Mouse (Mus musculus): ENCODE results near the gene Clrn2. TPM values are rescaled to one million over a fixed set of nuclear protein-coding genes. Genes with fewer than 3 reads are reported as not detected.

Gene Clrn2
- polyA plus RNA-seq, 1 experiment = not detected

DNA sequence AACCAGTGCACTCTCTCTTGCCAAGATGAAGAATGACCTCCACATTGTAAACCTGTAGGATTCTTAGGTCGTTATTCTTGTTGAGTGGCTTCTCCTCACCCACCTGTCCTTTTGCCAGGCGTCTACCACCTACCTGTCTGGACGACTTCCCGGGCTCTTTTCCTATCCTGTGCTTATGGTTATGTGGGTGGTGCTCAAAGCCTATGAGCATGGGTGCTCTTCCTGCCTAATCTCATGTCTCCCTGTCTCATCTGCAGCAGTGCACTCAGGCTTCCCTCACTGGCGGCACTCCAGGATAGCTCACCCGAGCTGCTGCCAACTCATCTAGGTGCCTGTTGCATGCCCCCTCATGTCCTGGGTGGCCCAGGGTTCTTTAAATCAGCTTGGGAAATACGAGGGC, 24.1 kb downstream of the Clrn2 start:
- no peaks in the 10 kb centered on the region for H3K27me3 ChIP-seq (ENCODE audit: control insufficient read depth, insufficient read depth, low read length)
- H3K4me1 ChIP-seq (ENCODE audit: control insufficient read depth, insufficient read depth, insufficient read length, low read length) = peaks cover 8% of the 10 kb centered on the region; the same call in 1 of the 2 replicates
- no peak for TF ChIP-seq CTCF (IDR thresholded peaks at IDR 0.05; ENCODE audit: extremely low read depth, insufficient read length, insufficient replicate concordance, low read depth, low read length)
- no peak for TF ChIP-seq POLR2A (IDR thresholded peaks at IDR 0.05; ENCODE audit: low read depth, low read length)
- no peak overlapping the region for H3K27ac ChIP-seq (ENCODE audit: insufficient read depth, low read depth, low read length)
- WGBS = 75% methylated on average over 7 of the region's 7 CpGs
- no peak overlapping the region for H3K4me3 ChIP-seq (ENCODE audit: low read depth, low read length)
- H3K36me3 ChIP-seq (ENCODE audit: control insufficient read depth, insufficient read depth, low read length) = no peaks in the 10 kb centered on the region

GRCm38 (mm10) chr5:45480066-45480465, 26.5 kb downstream of the Clrn2 start:
- H3K4me3 ChIP-seq (ENCODE audit: low read depth, low read length) = no peak overlapping the region
- H3K36me3 ChIP-seq (ENCODE audit: control insufficient read depth, insufficient read depth, low read length) = no peaks in the 10 kb centered on the region
- TF ChIP-seq POLR2A (IDR thresholded peaks at IDR 0.05; ENCODE audit: low read depth, low read length) = no peak
- H3K27ac ChIP-seq (ENCODE audit: insufficient read depth, low read depth, low read length) = no peak overlapping the region
- H3K27me3 ChIP-seq (ENCODE audit: control insufficient read depth, insufficient read depth, low read length) = no peaks in the 10 kb centered on the region
- H3K4me1 ChIP-seq (ENCODE audit: control insufficient read depth, insufficient read depth, insufficient read length, low read length) = peaks cover 13% of the 10 kb centered on the region; the same call in 1 of the 2 replicates
- WGBS = 93% methylated on average over 1 of the region's 1 CpGs

DNA sequence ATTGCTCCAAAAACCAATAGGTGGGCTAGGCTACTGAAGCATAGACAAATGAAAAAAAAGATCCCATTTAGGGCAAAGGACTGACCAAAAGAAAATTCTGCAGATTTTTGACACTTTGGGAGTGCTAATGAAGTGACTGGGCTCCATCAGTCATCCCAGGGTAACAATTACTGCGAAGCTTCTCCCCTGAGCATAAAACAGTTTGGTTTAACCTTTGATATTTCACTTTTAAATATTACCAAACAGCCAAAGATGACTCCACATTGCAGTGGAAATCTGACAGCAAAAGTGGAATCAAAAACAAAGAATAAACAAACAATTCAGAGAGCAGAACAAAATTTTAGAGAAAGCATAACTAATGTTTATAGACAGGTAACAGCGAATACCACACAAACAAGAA, 27.6 kb downstream of the Clrn2 start:
- 82% methylated on average over 2 of the region's 2 CpGs for WGBS
- Histone ChIP-seq H3K4me1 (ENCODE audit: control insufficient read depth, insufficient read depth, insufficient read length, low read length) (peaks cover 13% of the 10 kb centered on the region; the same call in 1 of the 2 replicates), H3K27me3 (ENCODE audit: control insufficient read depth, insufficient read depth, low read length) (no peaks in the 10 kb centered on the region), H3K4me3 (ENCODE audit: low read depth, low read length) (no peak overlapping the region), H3K27ac (ENCODE audit: insufficient read depth, low read depth, low read length) (no peak overlapping the region), H3K36me3 (ENCODE audit: control insufficient read depth, insufficient read depth, low read length) (no peaks in the 10 kb centered on the region)
- TF ChIP-seq CTCF (IDR thresholded peaks at IDR 0.05; ENCODE audit: extremely low read depth, insufficient read length, insufficient replicate concordance, low read depth, low read length) (no peak), POLR2A (IDR thresholded peaks at IDR 0.05; ENCODE audit: low read depth, low read length) (no peak)

DNA sequence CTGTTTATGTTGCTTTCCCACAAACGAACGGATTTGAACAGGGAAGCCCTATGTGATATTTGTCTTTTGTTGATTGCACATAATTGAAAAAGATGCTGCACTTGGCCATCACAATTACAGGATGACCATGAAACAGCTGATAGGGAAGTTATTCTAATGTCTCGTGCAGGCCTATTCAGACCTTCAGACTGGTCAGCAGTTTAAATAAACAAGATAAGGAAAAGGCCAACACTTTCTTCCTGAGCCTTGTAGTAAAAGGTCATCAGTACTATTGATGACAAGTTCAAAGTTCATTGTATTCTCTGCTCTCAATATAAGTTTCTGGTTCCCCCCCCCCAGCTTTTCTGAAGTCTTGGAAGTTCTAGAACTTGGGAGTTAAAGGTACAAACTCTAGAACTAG, 29.1 kb downstream of the Clrn2 start:
- Histone ChIP-seq H3K4me1 (ENCODE audit: control insufficient read depth, insufficient read depth, insufficient read length, low read length) (peaks cover 13% of the 10 kb centered on the region; the same call in 1 of the 2 replicates), H3K4me3 (ENCODE audit: low read depth, low read length) (no peak overlapping the region), H3K27ac (ENCODE audit: insufficient read depth, low read depth, low read length) (peak overlapping the region; percentile 61), H3K36me3 (ENCODE audit: control insufficient read depth, insufficient read depth, low read length) (no peaks in the 10 kb centered on the region), H3K27me3 (ENCODE audit: control insufficient read depth, insufficient read depth, low read length) (no peaks in the 10 kb centered on the region)
- 63% methylated on average over 3 of the region's 3 CpGs for WGBS
- TF ChIP-seq CTCF (IDR thresholded peaks at IDR 0.05; ENCODE audit: extremely low read depth, insufficient read length, insufficient replicate concordance, low read depth, low read length) = no peak
- no peak for TF ChIP-seq POLR2A (IDR thresholded peaks at IDR 0.05; ENCODE audit: low read depth, low read length)

GRCm38 (mm10) chr5:45483654-45484053, 30.1 kb downstream of the Clrn2 start:
- 50% methylated on average over 1 of the region's 1 CpGs for WGBS
- no peaks in the 10 kb centered on the region for H3K27me3 ChIP-seq (ENCODE audit: control insufficient read depth, insufficient read depth, low read length)
- H3K4me1 ChIP-seq (ENCODE audit: control insufficient read depth, insufficient read depth, insufficient read length, low read length) = peaks cover 10% of the 10 kb centered on the region; the same call in 1 of the 2 replicates
- no peaks in the 10 kb centered on the region for H3K36me3 ChIP-seq (ENCODE audit: control insufficient read depth, insufficient read depth, low read length)
- H3K27ac ChIP-seq (ENCODE audit: insufficient read depth, low read depth, low read length) = peak overlapping the region; percentile 61; the same call in 1 of the 2 replicates
- no peak overlapping the region for H3K4me3 ChIP-seq (ENCODE audit: low read depth, low read length)
- TF ChIP-seq POLR2A (IDR thresholded peaks at IDR 0.05; ENCODE audit: low read depth, low read length) (no peak), CTCF (IDR thresholded peaks at IDR 0.05; ENCODE audit: extremely low read depth, insufficient read length, insufficient replicate concordance, low read depth, low read length) (no peak)

DNA sequence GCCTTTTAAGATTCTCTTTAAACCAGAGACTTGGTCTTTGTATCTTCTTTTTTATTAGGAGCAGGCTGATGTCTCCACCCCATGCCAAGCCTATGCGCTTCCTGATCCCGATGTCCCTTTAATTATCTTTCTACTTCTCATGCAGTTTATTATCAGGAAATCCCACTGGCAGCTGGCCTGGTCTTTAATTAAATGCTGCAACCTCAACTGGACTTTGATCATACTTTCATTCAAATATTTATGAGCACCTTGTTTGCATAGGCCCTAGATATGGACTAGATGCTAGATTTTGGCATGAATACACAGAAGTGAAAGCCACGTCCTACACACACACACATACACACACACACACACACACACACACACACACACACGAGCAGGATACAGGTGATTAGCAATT, 38.2 kb downstream of the Clrn2 start:
- H3K27me3 ChIP-seq (ENCODE audit: control insufficient read depth, insufficient read depth, low read length) = no peaks in the 10 kb centered on the region

GRCm38 (mm10) chr5:45493191-45494092, 39.9 kb downstream of the Clrn2 start, which contains the start of gene Lap3:
TSS of gene Lap3 (plus strand) at chr5:45493374.
- H3K36me3 ChIP-seq (ENCODE audit: control insufficient read depth, insufficient read depth, low read length) = peaks cover 31% of the 10 kb centered on the region
- peak within 1 kb of the TSS; percentile 87 for H3K27ac ChIP-seq (ENCODE audit: insufficient read depth, low read depth, low read length)
- under 1% methylated on average over 78 of the region's 78 CpGs for WGBS
- no peaks in the 10 kb centered on the region for H3K27me3 ChIP-seq (ENCODE audit: control insufficient read depth, insufficient read depth, low read length)
- peaks cover 19% of the 10 kb centered on the region for H3K4me1 ChIP-seq (ENCODE audit: control insufficient read depth, insufficient read depth, insufficient read length, low read length)
- peak within 1 kb of the TSS; percentile 98 for H3K4me3 ChIP-seq (ENCODE audit: low read depth, low read length)
- TF ChIP-seq CTCF (IDR thresholded peaks at IDR 0.05; ENCODE audit: extremely low read depth, insufficient read length, insufficient replicate concordance, low read depth, low read length) (0 out of 2 replicates have a peak, but pooled peaks have one; percentile 15), POLR2A (IDR thresholded peaks at IDR 0.05; ENCODE audit: low read depth, low read length) (peak; percentile 95)

More for the DNA sequence above, 38.2 kb downstream of the Clrn2 start:
- H3K36me3 ChIP-seq (ENCODE audit: control insufficient read depth, insufficient read depth, low read length) = peaks cover 15% of the 10 kb centered on the region
- H3K4me1 ChIP-seq (ENCODE audit: control insufficient read depth, insufficient read depth, insufficient read length, low read length) = peaks cover 15% of the 10 kb centered on the region
- H3K4me3 ChIP-seq (ENCODE audit: low read depth, low read length) = no peak overlapping the region
- H3K27ac ChIP-seq (ENCODE audit: insufficient read depth, low read depth, low read length) = peak overlapping the region; percentile 97
- TF ChIP-seq CTCF (IDR thresholded peaks at IDR 0.05; ENCODE audit: extremely low read depth, insufficient read length, insufficient replicate concordance, low read depth, low read length) (no peak), POLR2A (IDR thresholded peaks at IDR 0.05; ENCODE audit: low read depth, low read length) (no peak)
- 21% methylated on average over 4 of the region's 4 CpGs for WGBS
